Mouse (Mus musculus) CH12.LX (cell line): ENCODE results near the gene Dmkn. TPM values are rescaled to one million over a fixed set of nuclear protein-coding genes. Genes with fewer than 3 reads are reported as not detected.

Experiments used
- DNase-seq: peaks from one replicate; pipeline ENCODE4 v3.0.0-alpha.2; 2013; ENCODE audit errors: extremely low read depth
- H3K27ac ChIP-seq: 2 replicates; pipeline ENCODE4 v1.5.1; 2012; ENCODE audit warnings: low read depth, mild to moderate bottlenecking, control low read depth, moderate library complexity; ENCODE audit not compliant: insufficient read depth
- H3K27me3 ChIP-seq: replicated peaks from 2 replicates; pipeline ENCODE3; 2012; ENCODE audit warnings: inconsistent platforms
- H3K36me3 ChIP-seq, 2 experiments: replicated peaks in 1 of 2; 2 replicates each; pipeline versions ENCODE3 to v1.6.1; 2012; ENCODE audit warnings: inconsistent platforms in 1 of 2, low read length in 1 of 2, mild to moderate bottlenecking in 1 of 2, mixed read lengths in 1 of 2, moderate library complexity in 1 of 2; ENCODE audit not compliant: control insufficient read depth in 1 of 2, insufficient read depth in 1 of 2
- H3K4me1 ChIP-seq, 2 experiments: 2 replicates each; pipeline ENCODE4 v1.6.1; 2012; ENCODE audit warnings: inconsistent platforms in 1 of 2, moderate library complexity in 1 of 2; ENCODE audit not compliant: insufficient read depth in 2 of 2, control insufficient read depth in 1 of 2
- H3K4me2 ChIP-seq: 2 replicates; pipeline ENCODE4 v1.6.1; 2012; ENCODE audit warnings: low read depth, mild to moderate bottlenecking, control low read depth; ENCODE audit not compliant: poor library complexity, insufficient read depth, severe bottlenecking
- H3K4me3 ChIP-seq, 3 experiments: fragments of 150-350 bp in 1 of 3; sonication (generic) in 1 of 3; replicated peaks in 1 of 3; 2 replicates each; pipeline versions ENCODE3 to v1.5.1; 2011 to 2012; ENCODE audit warnings: low read depth in 2 of 3, low read length in 2 of 3, mild to moderate bottlenecking in 2 of 3, moderate library complexity in 2 of 3, control low read depth in 1 of 3, improper control_type of control experiment in 1 of 3, inconsistent platforms in 1 of 3, mixed read lengths in 1 of 3; ENCODE audit not compliant: poor library complexity in 1 of 3
- H3K79me2 ChIP-seq: replicated peaks from 2 replicates; pipeline ENCODE4 v1.6.1; 2012; ENCODE audit warnings: mild to moderate bottlenecking, moderate library complexity; ENCODE audit not compliant: control insufficient read depth, poor library complexity, insufficient read depth, severe bottlenecking; ENCODE audit errors: extremely low read depth
- H3K9ac ChIP-seq: 2 replicates; pipeline ENCODE4 v1.6.1; 2012; ENCODE audit warnings: low read depth, mild to moderate bottlenecking, control low read depth, moderate library complexity; ENCODE audit not compliant: insufficient read depth
- H3K9me3 ChIP-seq: replicated peaks from 2 replicates; pipeline ENCODE3; 2012; ENCODE audit warnings: low read length, inconsistent platforms, mixed read lengths
- CTCF ChIP-seq, 2 experiments: IDR thresholded peaks in 1 of 2; conservative IDR thresholded peaks in 1 of 2; 2 replicates each; pipeline ENCODE4 v1.5.1; 2011 to 2012; ENCODE audit warnings: low read depth in 2 of 2, low read length in 2 of 2, improper control_type of control experiment in 1 of 2, inconsistent platforms in 1 of 2, mild to moderate bottlenecking in 1 of 2, moderate library complexity in 1 of 2
- ELF1 ChIP-seq: IDR thresholded peaks from 2 replicates; pipeline ENCODE4 v1.6.1; 2014; ENCODE audit warnings: low read depth, mild to moderate bottlenecking, inconsistent platforms, low read length, improper control_type of control experiment
- GABPA ChIP-seq: IDR thresholded peaks from 2 replicates; pipeline ENCODE4 v1.6.1; 2012; ENCODE audit warnings: low read depth, low read length, improper control_type of control experiment, inconsistent platforms; ENCODE audit not compliant: insufficient replicate concordance
- HCFC1 ChIP-seq: IDR thresholded peaks from 2 replicates; pipeline ENCODE4 v1.6.1; 2012; ENCODE audit warnings: low read depth, mild to moderate bottlenecking, inconsistent platforms, low read length, improper control_type of control experiment
- JUN ChIP-seq: IDR thresholded peaks from 2 replicates; pipeline ENCODE4 v1.6.1; 2011; ENCODE audit warnings: low read depth, mild to moderate bottlenecking, low read length, improper control_type of control experiment, moderate library complexity; ENCODE audit not compliant: insufficient read depth
- MAFK ChIP-seq: IDR thresholded peaks from 2 replicates; pipeline ENCODE4 v1.6.1; 2011; ENCODE audit warnings: low read length, improper control_type of control experiment; ENCODE audit not compliant: insufficient replicate concordance
- MYC ChIP-seq: IDR thresholded peaks from 2 replicates; pipeline ENCODE4 v1.6.1; 2011; ENCODE audit warnings: low read depth, mild to moderate bottlenecking, improper control_type of control experiment, low read length
- NRF1 ChIP-seq: IDR thresholded peaks from 2 replicates; pipeline ENCODE4 v1.6.1; 2014; ENCODE audit warnings: low read depth, mild to moderate bottlenecking, inconsistent platforms, low read length, improper control_type of control experiment, moderate library complexity
- POLR2A ChIP-seq: IDR thresholded peaks from 2 replicates; pipeline ENCODE4 v1.6.1; 2011; ENCODE audit warnings: low read depth, mild to moderate bottlenecking, improper control_type of control experiment, low read length
- RAD21 ChIP-seq: IDR thresholded peaks from 2 replicates; pipeline ENCODE4 v1.6.1; 2011; ENCODE audit warnings: low read depth, mild to moderate bottlenecking, low read length, improper control_type of control experiment, moderate library complexity
- TBP ChIP-seq: conservative IDR thresholded peaks from 2 replicates; pipeline ENCODE4 v1.6.1; 2011; ENCODE audit warnings: low read depth, low read length, improper control_type of control experiment
- ZKSCAN1 ChIP-seq: IDR thresholded peaks from 2 replicates; pipeline ENCODE4 v1.6.1; 2012; ENCODE audit warnings: low read depth, inconsistent platforms, low read length, improper control_type of control experiment, borderline replicate concordance
- dilution Hi-C: fragments of 300-500 bp; cut with MboI; formaldehyde crosslinking; loops from 2 replicates; pipeline ENCODE4 v1.14.3; 2020; ENCODE audit warnings: low sequenced_read_pairs; ENCODE audit not compliant: extremely low pct_unique_long_range_greater_than_20kb, extremely low pct_ligation_motif_present
- in situ Hi-C: fragments of 300-500 bp; cut with MboI; formaldehyde crosslinking; loops from 3 replicates; pipeline ENCODE4 v1.14.3; 2019; ENCODE audit warnings: low sequenced_read_pairs, low pct_ligation_motif_present, low pct_unique_long_range_greater_than_20kb, mixed read lengths
- polyA plus RNA-seq: library from polyadenylated mRNA; unstranded; fragments of >175 nt; gene quantifications from 2 replicates; pipeline ENCODE4 v1.2.1, GENCODE M21; 2012; ENCODE audit warnings: low read depth; ENCODE audit not compliant: insufficient read length
- total RNA-seq, 2 experiments: library from RNA; depleted of rRNA; stranded (reverse); fragments of 300-350 nt in 1 of 2; fragments of >200 nt in 1 of 2; gene quantifications; 2 replicates each; pipeline ENCODE4 v1.2.3; 2012 to 2014

Gene Dmkn
- total and polyA plus RNA-seq, 3 experiments = not detected

- H3K27ac ChIP-seq = no peak overlapping the region
- DNase-seq = no peak
- H3K4me2 ChIP-seq = no peak overlapping the region
- H3K27me3 ChIP-seq = no peaks in the 10 kb centered on the region
- H3K36me3 ChIP-seq = no peaks in the 10 kb centered on the region
- in situ Hi-C loops = no loop called here
- dilution Hi-C loops = no loop called here
- no peak overlapping the region for H3K4me3 ChIP-seq
- peaks cover 6% of the 10 kb centered on the region for H3K9me3 ChIP-seq
- TF ChIP-seq NRF1 = no peak
- no peak for TF ChIP-seq TBP
- no peak for TF ChIP-seq CTCF (conservative IDR thresholded peaks at IDR 0.05 in 1 of 2, IDR thresholded peaks at IDR 0.05 in 1 of 2; ENCODE audit: low read depth in 2 of 2, low read length in 2 of 2)
- TF ChIP-seq MYC = no peak
- no peak for TF ChIP-seq MAFK
- TF ChIP-seq RAD21 = no peak
- no peak for TF ChIP-seq JUN
- no peak for TF ChIP-seq HCFC1
- TF ChIP-seq ZKSCAN1 = no peak
- TF ChIP-seq GABPA = no peak
- no peak for TF ChIP-seq ELF1
- TF ChIP-seq POLR2A = no peak
- H3K79me2 ChIP-seq = no peaks in the 10 kb centered on the region
- peaks cover 2 to 12% of the 10 kb centered on the region in 2 experiments; a peak in 2 of 4 replicates for H3K4me1 ChIP-seq
- H3K9ac ChIP-seq = no peak overlapping the region
These were observed 65.9 kb downstream of the Dmkn start for GRCm38 (mm10) chr7:30829428-30829827.

Other genes starting within 250 kb of the Dmkn start
Only the 20 nearest of the 32 such genes appear.
- 17.2 and 18.3 TPM in 2 replicates for gene Kmt2b, start 175.0 kb upstream of the Dmkn start, total RNA-seq (2012; rRNA removed)
- 4.8 and 8.4 TPM in 2 replicates for gene Kmt2b, start 175.0 kb upstream of the Dmkn start, total RNA-seq (2014; rRNA removed)
- 31.0 and 32.8 TPM in 2 replicates for gene Kmt2b, start 175.0 kb upstream of the Dmkn start, polyA plus RNA-seq
- gene Zbtb32, start 164.8 kb upstream of the Dmkn start, total RNA-seq (2012; rRNA removed) = 183 TPM in 2 replicates
- 156 and 173 TPM in 2 replicates for gene Zbtb32, start 164.8 kb upstream of the Dmkn start, total RNA-seq (2014; rRNA removed)
- 171 and 178 TPM in 2 replicates for gene Zbtb32, start 164.8 kb upstream of the Dmkn start, polyA plus RNA-seq
- gene Upk1a, start 150.9 kb upstream of the Dmkn start, total RNA-seq (2012; rRNA removed) = 6.5 and 10.9 TPM in 2 replicates
- gene Upk1a, start 150.9 kb upstream of the Dmkn start, total RNA-seq (2014; rRNA removed) = 0.47 and 0.49 TPM in 2 replicates
- gene Upk1a, start 150.9 kb upstream of the Dmkn start, polyA plus RNA-seq = 1.8 and 2.3 TPM in 2 replicates
- 432 and 456 TPM in 2 replicates for gene Cox6b1, start 137.6 kb upstream of the Dmkn start, total RNA-seq (2012; rRNA removed)
- 776 and 802 TPM in 2 replicates for gene Cox6b1, start 137.6 kb upstream of the Dmkn start, total RNA-seq (2014; rRNA removed)
- 581 and 625 TPM in 2 replicates for gene Cox6b1, start 137.6 kb upstream of the Dmkn start, polyA plus RNA-seq
- gene Etv2, start 127.9 kb upstream of the Dmkn start, total RNA-seq (2012; rRNA removed) = not detected in 2 replicates
- not detected in 2 replicates for gene Etv2, start 127.9 kb upstream of the Dmkn start, total RNA-seq (2014; rRNA removed)
- gene Etv2, start 127.9 kb upstream of the Dmkn start, polyA plus RNA-seq = not detected in 2 replicates
- gene Rbm42, start 113.4 kb upstream of the Dmkn start, total RNA-seq (2012; rRNA removed) = 109 and 121 TPM in 2 replicates
- 65.3 and 67.2 TPM in 2 replicates for gene Rbm42, start 113.4 kb upstream of the Dmkn start, total RNA-seq (2014; rRNA removed)
- 104 and 105 TPM in 2 replicates for gene Rbm42, start 113.4 kb upstream of the Dmkn start, polyA plus RNA-seq
- gene Haus5, start 98.8 kb upstream of the Dmkn start, total RNA-seq (2012; rRNA removed) = 45.6 and 47.7 TPM in 2 replicates
- 32.3 and 38.5 TPM in 2 replicates for gene Haus5, start 98.8 kb upstream of the Dmkn start, total RNA-seq (2014; rRNA removed)
- 50.9 and 52.8 TPM in 2 replicates for gene Haus5, start 98.8 kb upstream of the Dmkn start, polyA plus RNA-seq
- not detected in 2 replicates for gene Pmis2, start 92.2 kb upstream of the Dmkn start, total RNA-seq (2012; rRNA removed)
- gene Pmis2, start 92.2 kb upstream of the Dmkn start, total RNA-seq (2014; rRNA removed) = not detected in 2 replicates
- not detected in 2 replicates for gene Pmis2, start 92.2 kb upstream of the Dmkn start, polyA plus RNA-seq
- 2.4 and 4.0 TPM in 2 replicates for gene 2200002J24Rik, start 64.8 kb upstream of the Dmkn start, total RNA-seq (2012; rRNA removed)
- gene 2200002J24Rik, start 64.8 kb upstream of the Dmkn start, total RNA-seq (2014; rRNA removed) = 3.0 and 6.6 TPM in 2 replicates
- gene 2200002J24Rik, start 64.8 kb upstream of the Dmkn start, polyA plus RNA-seq = 2.9 and 3.5 TPM in 2 replicates
- 0.13 TPM in 1 of 2 replicates, not detected in the other for gene Atp4a, start 51.5 kb upstream of the Dmkn start, total RNA-seq (2012; rRNA removed)
- gene Atp4a, start 51.5 kb upstream of the Dmkn start, total RNA-seq (2014; rRNA removed) = 0.14 and 0.67 TPM in 2 replicates
- 0.33 TPM in 1 of 2 replicates, not detected in the other for gene Atp4a, start 51.5 kb upstream of the Dmkn start, polyA plus RNA-seq
- gene Tmem147, start 34.2 kb upstream of the Dmkn start, total RNA-seq (2012; rRNA removed) = 136 and 137 TPM in 2 replicates
- 152 and 154 TPM in 2 replicates for gene Tmem147, start 34.2 kb upstream of the Dmkn start, total RNA-seq (2014; rRNA removed)
- gene Tmem147, start 34.2 kb upstream of the Dmkn start, polyA plus RNA-seq = 98.4 and 149 TPM in 2 replicates
- 0.42 and 0.89 TPM in 2 replicates for gene Gapdhs, start 20.1 kb upstream of the Dmkn start, total RNA-seq (2012; rRNA removed)
- not detected in 2 replicates for gene Gapdhs, start 20.1 kb upstream of the Dmkn start, total RNA-seq (2014; rRNA removed)
- gene Gapdhs, start 20.1 kb upstream of the Dmkn start, polyA plus RNA-seq = 1.7 and 2.9 TPM in 2 replicates
- gene Sbsn, start 12.3 kb upstream of the Dmkn start, total RNA-seq (2012; rRNA removed) = 0.59 and 0.76 TPM in 2 replicates
- gene Sbsn, start 12.3 kb upstream of the Dmkn start, total RNA-seq (2014; rRNA removed) = 0.30 TPM in 1 of 2 replicates, not detected in the other
- gene Sbsn, start 12.3 kb upstream of the Dmkn start, polyA plus RNA-seq = 0.69 and 1.1 TPM in 2 replicates
- gene Krtdap, start 24.1 kb downstream of the Dmkn start, total RNA-seq (2012; rRNA removed) = not detected in 2 replicates
- not detected in 2 replicates for gene Krtdap, start 24.1 kb downstream of the Dmkn start, total RNA-seq (2014; rRNA removed)
- not detected in 2 replicates for gene Krtdap, start 24.1 kb downstream of the Dmkn start, polyA plus RNA-seq
- gene Ffar2, start 60.0 kb downstream of the Dmkn start, total RNA-seq (2012; rRNA removed) = 0.08 TPM in 1 of 2 replicates, not detected in the other
- not detected in 2 replicates for gene Ffar2, start 60.0 kb downstream of the Dmkn start, total RNA-seq (2014; rRNA removed)
- 0.51 and 0.52 TPM in 2 replicates for gene Ffar2, start 60.0 kb downstream of the Dmkn start, polyA plus RNA-seq
- gene Ffar3, start 92.4 kb downstream of the Dmkn start, total RNA-seq (2012; rRNA removed) = not detected in 2 replicates
- gene Ffar3, start 92.4 kb downstream of the Dmkn start, total RNA-seq (2014; rRNA removed) = not detected in 2 replicates
- gene Ffar3, start 92.4 kb downstream of the Dmkn start, polyA plus RNA-seq = not detected in 2 replicates
- gene Ffar1, start 97.8 kb downstream of the Dmkn start, total RNA-seq (2012; rRNA removed) = 0.34 and 0.42 TPM in 2 replicates
- 1.2 and 1.4 TPM in 2 replicates for gene Ffar1, start 97.8 kb downstream of the Dmkn start, total RNA-seq (2014; rRNA removed)
- 14.3 and 17.2 TPM in 2 replicates for gene Ffar1, start 97.8 kb downstream of the Dmkn start, polyA plus RNA-seq
- gene Cd22, start 116.6 kb downstream of the Dmkn start, total RNA-seq (2012; rRNA removed) = 41.7 and 42.3 TPM in 2 replicates
- gene Cd22, start 116.6 kb downstream of the Dmkn start, total RNA-seq (2014; rRNA removed) = 81.5 and 90.6 TPM in 2 replicates
- gene Cd22, start 116.6 kb downstream of the Dmkn start, polyA plus RNA-seq = 180 and 190 TPM in 2 replicates
- 0.04 TPM in 1 of 2 replicates, not detected in the other for gene Mag, start 151.1 kb downstream of the Dmkn start, total RNA-seq (2012; rRNA removed)
- gene Mag, start 151.1 kb downstream of the Dmkn start, total RNA-seq (2014; rRNA removed) = not detected in 2 replicates
- gene Mag, start 151.1 kb downstream of the Dmkn start, polyA plus RNA-seq = not detected in 2 replicates
- not detected in 2 replicates for gene Hamp2, start 160.9 kb downstream of the Dmkn start, total RNA-seq (2012; rRNA removed)
- not detected in 2 replicates for gene Hamp2, start 160.9 kb downstream of the Dmkn start, total RNA-seq (2014; rRNA removed)
- not detected in 2 replicates for gene Hamp2, start 160.9 kb downstream of the Dmkn start, polyA plus RNA-seq